Mouse (Mus musculus): ENCODE results near the gene Cers3. TPM values are rescaled to one million over a fixed set of nuclear protein-coding genes. Genes with fewer than 3 reads are reported as not detected.

Gene Cers3
- polyA plus RNA-seq, 1 experiment from 2014 or later, result 0.27 TPM

DNA sequence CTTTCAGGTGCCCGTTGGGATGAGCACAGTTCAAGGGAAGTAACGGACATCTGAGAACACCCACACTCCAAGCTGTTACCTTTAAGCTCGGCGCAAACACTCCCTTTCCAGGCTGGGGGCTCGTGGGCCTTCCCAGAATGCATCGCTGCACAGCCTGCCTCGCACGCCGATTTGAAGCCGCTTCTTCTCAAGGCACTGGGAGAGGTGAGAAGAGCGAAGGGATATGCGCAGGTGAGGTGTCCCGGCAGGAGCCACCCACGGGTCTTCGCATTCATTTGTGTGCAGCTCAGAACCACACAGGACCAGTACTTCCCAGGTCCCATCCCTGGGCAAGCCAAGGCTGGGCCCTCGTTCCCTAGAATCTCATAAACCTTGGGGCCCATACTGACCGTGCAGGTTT is 9.9 kb upstream of the Cers3 start:
- WGBS, result 94% methylated on average over 17 of the region's 17 CpGs
- no peaks in the 10 kb centered on the region for H3K36me3 ChIP-seq (ENCODE audit: control insufficient read depth, insufficient read depth, low read length)

GRCm38 (mm10) chr7:66733882-66734281 is 9.4 kb upstream of the Cers3 start:
- no peak overlapping the region for H3K4me2 ChIP-seq
- DNase-seq (ENCODE audit: low spot score), result no peak
- no peak overlapping the region for H3K4me3 ChIP-seq (ENCODE audit: low read depth, low read length)
- WGBS, result 89% methylated on average over 11 of the region's 11 CpGs
- H3K9ac ChIP-seq (ENCODE audit: low read depth, low read length), result no peak overlapping the region
- H3K36me3 ChIP-seq (ENCODE audit: control insufficient read depth, insufficient read depth, low read length), result no peaks in the 10 kb centered on the region
- no peak for ATAC-seq (replicated peaks; ENCODE audit: low FRiP score)
- H3K9me3 ChIP-seq (ENCODE audit: control insufficient read depth, low read length), result no peaks in the 10 kb centered on the region
- H3K27ac ChIP-seq (ENCODE audit: low read depth, low read length), result no peak overlapping the region
- H3K27me3 ChIP-seq (replicated peaks; ENCODE audit: control insufficient read depth, insufficient read depth, low read length), result no peaks in the 10 kb centered on the region
- no peaks in the 10 kb centered on the region for H3K4me1 ChIP-seq (replicated peaks; ENCODE audit: control insufficient read depth, insufficient read depth, low read length)

More for the DNA sequence above, 9.9 kb upstream of the Cers3 start:
- no peak overlapping the region for H3K4me3 ChIP-seq (ENCODE audit: low read depth, low read length)
- no peaks in the 10 kb centered on the region for H3K9me3 ChIP-seq (ENCODE audit: control insufficient read depth, low read length)
- H3K4me2 ChIP-seq, result no peak overlapping the region
- no peaks in the 10 kb centered on the region for H3K4me1 ChIP-seq (replicated peaks; ENCODE audit: control insufficient read depth, insufficient read depth, low read length)
- no peak overlapping the region for H3K27ac ChIP-seq (ENCODE audit: low read depth, low read length)
- ATAC-seq (replicated peaks; ENCODE audit: low FRiP score) (no peak), DNase-seq (ENCODE audit: low spot score) (no peak)
- no peak overlapping the region for H3K9ac ChIP-seq (ENCODE audit: low read depth, low read length)
- no peaks in the 10 kb centered on the region for H3K27me3 ChIP-seq (replicated peaks; ENCODE audit: control insufficient read depth, insufficient read depth, low read length)

DNA sequence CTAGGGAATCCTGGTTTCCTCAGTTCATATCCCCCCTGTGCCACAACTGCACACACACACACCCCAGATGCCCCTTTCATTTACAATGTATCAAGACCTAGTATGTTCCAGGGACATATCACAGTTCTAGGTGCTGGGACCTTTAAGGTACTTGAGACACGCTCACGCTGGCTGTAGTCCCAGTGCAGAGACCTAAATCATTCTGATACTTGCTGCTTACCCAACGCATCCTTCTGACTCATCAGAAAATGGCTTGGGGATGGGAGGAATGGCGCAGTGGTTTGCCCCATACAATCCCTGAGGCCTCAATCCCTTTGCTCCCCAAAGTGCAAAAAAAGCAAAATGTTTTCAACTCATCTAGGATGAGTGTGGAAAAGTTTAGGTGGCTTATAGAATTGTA is 8.8 kb upstream of the Cers3 start:
- 92% methylated on average over 4 of the region's 4 CpGs for WGBS
- DNase-seq (ENCODE audit: low spot score), result no peak
- no peaks in the 10 kb centered on the region for H3K36me3 ChIP-seq (ENCODE audit: control insufficient read depth, insufficient read depth, low read length)

DNA sequence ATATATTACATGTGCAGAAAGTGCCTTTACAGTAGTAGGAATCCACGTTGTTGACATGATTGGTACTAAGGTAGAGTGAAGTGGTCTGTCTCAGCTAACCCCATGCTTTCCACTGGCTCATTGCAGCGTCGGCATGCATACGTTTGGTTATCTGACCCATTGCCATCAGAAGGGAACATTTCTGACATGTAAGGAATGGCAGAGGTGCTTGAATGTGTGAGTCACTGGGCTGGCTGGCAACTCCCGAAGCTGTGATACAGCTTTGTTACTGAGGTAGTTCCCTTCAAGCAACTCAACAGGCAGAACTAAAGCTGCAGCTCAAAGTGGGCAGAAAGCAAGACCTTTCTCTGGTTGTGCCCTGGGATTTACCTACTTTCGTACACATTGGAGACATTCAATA is 8.3 kb upstream of the Cers3 start:
- 83% methylated on average over 6 of the region's 6 CpGs for WGBS

More for the DNA sequence above, 8.8 kb upstream of the Cers3 start:
- no peaks in the 10 kb centered on the region for H3K4me1 ChIP-seq (replicated peaks; ENCODE audit: control insufficient read depth, insufficient read depth, low read length)
- no peak overlapping the region for H3K9ac ChIP-seq (ENCODE audit: low read depth, low read length)
- H3K4me3 ChIP-seq (ENCODE audit: low read depth, low read length), result no peak overlapping the region
- no peak overlapping the region for H3K27ac ChIP-seq (ENCODE audit: low read depth, low read length)
- ATAC-seq (replicated peaks; ENCODE audit: low FRiP score), result no peak
- no peaks in the 10 kb centered on the region for H3K27me3 ChIP-seq (replicated peaks; ENCODE audit: control insufficient read depth, insufficient read depth, low read length)
- H3K9me3 ChIP-seq (ENCODE audit: control insufficient read depth, low read length), result no peaks in the 10 kb centered on the region
- no peak overlapping the region for H3K4me2 ChIP-seq

DNA sequence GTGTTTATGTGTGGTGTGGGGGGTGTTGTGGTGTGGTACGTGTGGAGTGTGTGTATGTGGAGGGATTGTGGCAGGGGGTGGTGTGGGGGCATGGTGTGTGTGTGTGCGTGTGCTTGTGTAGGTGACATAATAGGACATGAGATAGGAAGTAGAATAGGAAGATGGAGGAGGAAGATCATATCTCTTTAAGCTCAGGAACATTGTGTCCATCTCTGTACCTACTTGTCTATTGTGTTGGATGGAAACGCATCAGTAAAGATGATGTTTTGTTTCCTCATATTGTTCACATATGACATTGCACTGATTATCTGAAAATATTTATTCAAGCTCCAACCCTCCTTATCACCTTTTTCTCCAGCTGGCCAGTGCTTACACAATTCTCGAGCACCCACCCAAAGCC is 5.9 kb upstream of the Cers3 start:
- H3K4me2 ChIP-seq, result no peak overlapping the region
- H3K4me1 ChIP-seq (replicated peaks; ENCODE audit: control insufficient read depth, insufficient read depth, low read length), result no peaks in the 10 kb centered on the region
- no peaks in the 10 kb centered on the region for H3K27me3 ChIP-seq (replicated peaks; ENCODE audit: control insufficient read depth, insufficient read depth, low read length)
- no peak overlapping the region for H3K27ac ChIP-seq (ENCODE audit: low read depth, low read length)
- WGBS, result 76% methylated on average over 4 of the region's 4 CpGs
- ATAC-seq (replicated peaks; ENCODE audit: low FRiP score) (no peak), DNase-seq (ENCODE audit: low spot score) (no peak)
- H3K9ac ChIP-seq (ENCODE audit: low read depth, low read length), result no peak overlapping the region
- H3K9me3 ChIP-seq (ENCODE audit: control insufficient read depth, low read length), result no peaks in the 10 kb centered on the region
- H3K4me3 ChIP-seq (ENCODE audit: low read depth, low read length), result no peak overlapping the region
- no peaks in the 10 kb centered on the region for H3K36me3 ChIP-seq (ENCODE audit: control insufficient read depth, insufficient read depth, low read length)

More for the DNA sequence above, 8.3 kb upstream of the Cers3 start:
- Histone ChIP-seq H3K9me3 (ENCODE audit: control insufficient read depth, low read length) (no peaks in the 10 kb centered on the region), H3K4me2 (no peak overlapping the region), H3K36me3 (ENCODE audit: control insufficient read depth, insufficient read depth, low read length) (no peaks in the 10 kb centered on the region), H3K9ac (ENCODE audit: low read depth, low read length) (no peak overlapping the region), H3K27ac (ENCODE audit: low read depth, low read length) (no peak overlapping the region), H3K27me3 (replicated peaks; ENCODE audit: control insufficient read depth, insufficient read depth, low read length) (no peaks in the 10 kb centered on the region), H3K4me1 (replicated peaks; ENCODE audit: control insufficient read depth, insufficient read depth, low read length) (no peaks in the 10 kb centered on the region), H3K4me3 (ENCODE audit: low read depth, low read length) (no peak overlapping the region)
- DNase-seq (ENCODE audit: low spot score), result no peak
- no peak for ATAC-seq (replicated peaks; ENCODE audit: low FRiP score)

GRCm38 (mm10) chr7:66741008-66741407 is 2.3 kb upstream of the Cers3 start:
- Histone ChIP-seq H3K4me1 (replicated peaks; ENCODE audit: control insufficient read depth, insufficient read depth, low read length) (no peaks in the 10 kb centered on the region), H3K4me3 (ENCODE audit: low read depth, low read length) (no peak overlapping the region), H3K9me3 (ENCODE audit: control insufficient read depth, low read length) (no peaks in the 10 kb centered on the region), H3K27me3 (replicated peaks; ENCODE audit: control insufficient read depth, insufficient read depth, low read length) (no peaks in the 10 kb centered on the region), H3K27ac (ENCODE audit: low read depth, low read length) (no peak overlapping the region), H3K36me3 (ENCODE audit: control insufficient read depth, insufficient read depth, low read length) (no peaks in the 10 kb centered on the region), H3K9ac (ENCODE audit: low read depth, low read length) (no peak overlapping the region), H3K4me2 (no peak overlapping the region)
- no peak for ATAC-seq (replicated peaks; ENCODE audit: low FRiP score)
- no peak for DNase-seq (ENCODE audit: low spot score)
- 78% methylated on average over 5 of the region's 5 CpGs for WGBS

GRCm38 (mm10) chr7:66741412-66741811 is 1.9 kb upstream of the Cers3 start:
- Histone ChIP-seq H3K4me2 (no peak overlapping the region), H3K36me3 (ENCODE audit: control insufficient read depth, insufficient read depth, low read length) (no peaks in the 10 kb centered on the region), H3K4me3 (ENCODE audit: low read depth, low read length) (no peak overlapping the region), H3K27ac (ENCODE audit: low read depth, low read length) (no peak overlapping the region), H3K9me3 (ENCODE audit: control insufficient read depth, low read length) (no peaks in the 10 kb centered on the region), H3K4me1 (replicated peaks; ENCODE audit: control insufficient read depth, insufficient read depth, low read length) (no peaks in the 10 kb centered on the region), H3K9ac (ENCODE audit: low read depth, low read length) (no peak overlapping the region), H3K27me3 (replicated peaks; ENCODE audit: control insufficient read depth, insufficient read depth, low read length) (no peaks in the 10 kb centered on the region)
- DNase-seq (ENCODE audit: low spot score) (no peak), ATAC-seq (replicated peaks; ENCODE audit: low FRiP score) (no peak)
- 76% methylated on average over 8 of the region's 8 CpGs for WGBS

- Histone ChIP-seq H3K9ac (ENCODE audit: low read depth, low read length) (no peak overlapping the region), H3K9me3 (ENCODE audit: control insufficient read depth, low read length) (no peaks in the 10 kb centered on the region), H3K4me2 (no peak overlapping the region), H3K36me3 (ENCODE audit: control insufficient read depth, insufficient read depth, low read length) (no peaks in the 10 kb centered on the region), H3K4me3 (ENCODE audit: low read depth, low read length) (no peak overlapping the region), H3K27ac (ENCODE audit: low read depth, low read length) (no peak overlapping the region), H3K27me3 (replicated peaks; ENCODE audit: control insufficient read depth, insufficient read depth, low read length) (no peaks in the 10 kb centered on the region), H3K4me1 (replicated peaks; ENCODE audit: control insufficient read depth, insufficient read depth, low read length) (no peaks in the 10 kb centered on the region)
- no peak for DNase-seq (ENCODE audit: low spot score)
- ATAC-seq (replicated peaks; ENCODE audit: low FRiP score), result no peak
- WGBS, result 71% methylated on average over 7 of the region's 7 CpGs
Measured at GRCm38 (mm10) chr7:66746972-66747371, 3.7 kb downstream of the Cers3 start.

DNA sequence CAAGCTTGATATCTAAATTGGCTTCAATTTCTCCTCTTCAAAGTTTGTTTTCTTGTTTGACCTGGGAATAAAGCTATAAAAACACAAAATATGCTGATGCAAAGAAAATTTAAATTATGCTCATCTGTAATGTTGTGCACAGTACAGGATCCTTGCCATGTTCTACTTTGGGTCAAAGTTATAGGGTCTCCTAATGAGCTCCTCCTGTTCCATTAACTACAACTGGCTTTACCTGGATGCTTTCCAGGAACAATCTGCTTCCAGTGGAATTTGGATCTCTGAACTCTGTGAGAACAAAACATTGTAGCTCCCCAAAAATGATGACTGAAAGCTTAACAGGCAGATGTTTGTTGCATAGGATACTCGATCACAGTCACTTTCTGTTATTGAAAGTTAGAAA is 6.7 kb downstream of the Cers3 start:
- H3K9me3 ChIP-seq (ENCODE audit: control insufficient read depth, low read length), result no peaks in the 10 kb centered on the region
- H3K4me2 ChIP-seq, result no peak overlapping the region
- no peak overlapping the region for H3K9ac ChIP-seq (ENCODE audit: low read depth, low read length)
- no peaks in the 10 kb centered on the region for H3K36me3 ChIP-seq (ENCODE audit: control insufficient read depth, insufficient read depth, low read length)
- ATAC-seq (replicated peaks; ENCODE audit: low FRiP score), result no peak
- 78% methylated on average over 1 of the region's 1 CpGs for WGBS
- no peaks in the 10 kb centered on the region for H3K4me1 ChIP-seq (replicated peaks; ENCODE audit: control insufficient read depth, insufficient read depth, low read length)
- H3K27me3 ChIP-seq (replicated peaks; ENCODE audit: control insufficient read depth, insufficient read depth, low read length), result no peaks in the 10 kb centered on the region
- no peak overlapping the region for H3K27ac ChIP-seq (ENCODE audit: low read depth, low read length)
- no peak overlapping the region for H3K4me3 ChIP-seq (ENCODE audit: low read depth, low read length)
- no peak for DNase-seq (ENCODE audit: low spot score)

Measured in liver, embryonic 11.5 days (tissue).